Mouse (Mus musculus) urinary bladder, postnatal 4 days (tissue): ENCODE data around the gene Bik.

ENCODE experiments used
- DNase-seq, 2 experiments: peaks; one replicate each; pipeline ENCODE4 v3.0.0; 2021 to 2022; ENCODE audit warnings: low spot score in 2 of 2

Bik gene

DNA sequence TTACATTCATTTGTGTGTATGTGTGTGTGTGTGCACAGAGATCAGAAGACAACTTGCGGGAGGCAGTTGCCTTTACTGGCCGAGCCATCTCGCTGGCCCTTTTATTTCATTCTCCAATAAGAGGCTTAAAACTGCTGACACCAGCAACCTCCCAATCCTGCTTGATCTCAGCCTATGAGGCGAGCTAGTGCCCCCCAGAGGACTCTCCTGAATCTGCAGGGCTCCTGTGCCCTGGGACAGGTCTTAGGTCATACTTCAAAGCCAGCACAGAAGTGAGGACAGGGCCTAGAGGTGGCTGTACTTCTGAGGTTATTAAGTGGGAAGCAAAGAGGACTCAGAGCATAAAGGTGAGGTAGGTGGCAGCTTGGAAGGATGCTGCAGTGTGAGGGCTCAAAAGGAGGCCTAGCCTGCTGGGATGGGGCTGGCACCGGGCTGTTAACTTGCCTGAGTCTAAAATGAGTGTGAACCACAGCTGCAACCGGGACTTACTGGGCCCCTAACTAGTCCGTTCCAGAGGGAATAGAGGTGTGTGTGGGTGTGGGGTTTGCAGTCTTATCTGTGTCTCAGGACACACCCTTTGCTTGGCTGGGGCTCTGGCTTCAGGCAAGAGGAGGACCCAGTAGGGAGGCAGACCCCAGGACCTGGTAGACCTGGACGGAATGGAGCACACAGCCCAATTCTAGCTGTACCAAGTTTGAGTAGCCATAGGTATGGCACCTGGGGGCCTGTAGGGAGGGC, 56.9 kb downstream of the Bik start:
- no peak for DNase-seq

GRCm38 (mm10) chr15:83584741-83585220, 58.1 kb downstream of the Bik start:
- no peak for DNase-seq

- DNase-seq, result no peak
Measured at GRCm38 (mm10) chr15:83590841-83591240, 64.2 kb downstream of the Bik start.

- DNase-seq, result no peak
Measured at GRCm38 (mm10) chr15:83591758-83592157, 65.1 kb downstream of the Bik start.

DNA sequence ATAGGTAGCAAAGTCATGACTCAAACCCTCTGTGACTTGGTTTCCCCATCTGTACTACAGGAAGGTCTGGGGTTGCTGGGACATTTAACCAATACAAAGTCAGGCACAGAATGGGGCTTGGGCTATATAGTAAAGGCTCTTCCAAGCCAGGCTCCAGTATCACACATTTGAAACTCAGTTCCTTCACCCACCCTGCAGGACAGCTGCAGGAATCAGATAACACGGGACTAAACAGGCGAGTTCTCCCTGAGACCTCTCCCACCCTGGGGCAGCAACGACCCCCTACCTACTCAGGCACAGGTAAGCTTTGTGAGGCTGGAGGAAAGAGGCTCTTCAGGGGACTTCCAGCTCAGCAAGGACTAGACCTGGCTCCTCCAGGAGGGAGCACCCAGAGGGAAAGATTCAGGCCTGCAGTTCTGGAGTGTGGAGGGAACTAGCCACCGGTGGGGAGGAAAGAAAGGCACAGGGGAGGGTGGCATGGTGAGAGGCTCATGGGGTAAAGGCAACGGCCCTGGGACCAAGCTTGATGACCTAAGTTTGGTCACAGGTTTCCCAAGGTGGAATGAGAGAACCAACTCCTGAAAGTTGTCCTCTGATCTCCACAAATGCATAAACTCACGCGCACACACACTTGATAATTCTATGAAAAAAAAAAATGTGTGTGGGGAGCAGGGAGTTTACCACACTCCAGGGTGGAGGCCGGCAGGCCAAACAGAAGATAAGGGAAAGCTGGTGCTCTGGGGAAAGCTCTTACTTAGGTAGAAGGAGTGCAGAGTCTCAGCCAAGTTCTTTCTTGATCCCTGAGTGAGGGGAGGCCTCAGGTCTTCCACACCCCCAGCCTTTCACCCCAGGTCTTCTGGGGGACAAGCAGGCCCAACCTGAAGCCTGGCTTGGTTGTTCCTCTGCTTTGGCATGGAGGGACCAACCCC, 65.9 kb downstream of the Bik start:
- DNase-seq, result no peak

GRCm38 (mm10) chr15:83593189-83593585, 66.5 kb downstream of the Bik start:
- DNase-seq, result no peak

GRCm38 (mm10) chr15:83593702-83594512, 67.2 kb downstream of the Bik start:
- no peak for DNase-seq
